Mouse (Mus musculus) c-Kit-negative CD71-positive TER-119-positive erythroid progenitor cells, embryonic 14.5 days (primary cell): ENCODE data around the gene Sparcl1.

Experiments used
- DNase-seq: peaks from one replicate; pipeline ENCODE4 v3.0.0-alpha.2; 2013; ENCODE audit warnings: low read depth, low spot score

Sparcl1 gene

GRCm38 (mm10) chr5:104062773-104063551, 50.6 kb downstream of the Sparcl1 start:
- DNase-seq, result peak; percentile 47

- no peak for DNase-seq
Measured at GRCm38 (mm10) chr5:104061936-104062772, 51.4 kb downstream of the Sparcl1 start.

GRCm38 (mm10) chr5:104060429-104060828, 53.1 kb downstream of the Sparcl1 start:
- DNase-seq, result no peak

GRCm38 (mm10) chr5:104059628-104060027, 53.9 kb downstream of the Sparcl1 start:
- no peak for DNase-seq

GRCm38 (mm10) chr5:104058021-104058420, 55.5 kb downstream of the Sparcl1 start:
- no peak for DNase-seq

GRCm38 (mm10) chr5:104056295-104056694, 57.2 kb downstream of the Sparcl1 start:
- no peak for DNase-seq

GRCm38 (mm10) chr5:104055816-104056215, 57.7 kb downstream of the Sparcl1 start:
- no peak for DNase-seq

GRCm38 (mm10) chr5:104054938-104055337, 58.6 kb downstream of the Sparcl1 start:
- DNase-seq, result no peak

GRCm38 (mm10) chr5:104052956-104053355, 60.6 kb downstream of the Sparcl1 start:
- peak; percentile 56 for DNase-seq

- DNase-seq, result no peak
Measured at GRCm38 (mm10) chr5:104048139-104048538, 65.4 kb downstream of the Sparcl1 start.

GRCm38 (mm10) chr5:104047200-104048105, 66.1 kb downstream of the Sparcl1 start:
- DNase-seq, result peak; percentile 39

- peak; percentile 85 for DNase-seq
Measured at GRCm38 (mm10) chr5:104046256-104047199, 67.0 kb downstream of the Sparcl1 start, which contains the start of gene Nudt9. Gene Nudt9, plus strand, starts transcription at chr5:104046306.

GRCm38 (mm10) chr5:104043704-104044103, 69.8 kb downstream of the Sparcl1 start:
- DNase-seq, result no peak

- DNase-seq, result no peak
Measured at GRCm38 (mm10) chr5:104042906-104043305, 70.6 kb downstream of the Sparcl1 start.

- no peak for DNase-seq
Measured at GRCm38 (mm10) chr5:104039154-104039932, 74.2 kb downstream of the Sparcl1 start.

GRCm38 (mm10) chr5:104036686-104037085, 76.8 kb downstream of the Sparcl1 start:
- no peak for DNase-seq

GRCm38 (mm10) chr5:104035824-104036223, 77.7 kb downstream of the Sparcl1 start:
- no peak for DNase-seq

GRCm38 (mm10) chr5:104035066-104035465, 78.5 kb downstream of the Sparcl1 start:
- DNase-seq, result no peak

- no peak for DNase-seq
Measured at GRCm38 (mm10) chr5:104032434-104033097, 81.0 kb downstream of the Sparcl1 start.
